Mouse (Mus musculus) gastrocnemius, postnatal 36 days (tissue): ENCODE measurements around the gene Troap. TPM values are rescaled to one million over a fixed set of nuclear protein-coding genes. Genes with fewer than 3 reads are reported as not detected.

ENCODE experiments used
- DNase-seq, 2 experiments: peaks; one replicate each; pipeline ENCODE4 v3.0.0; 2022
- intact Hi-C: fragments of 180-260 bp; cut with DNase I; formaldehyde crosslinking; loops from one replicate; pipeline ENCODE4 v1.15.1; 2025
- long read RNA-seq, 2 experiments: library from polyadenylated mRNA; stranded (forward); transcript quantifications; one replicate each; pipeline ENCODE4 v2.0.0; 2021
- total RNA-seq, 2 experiments: library from RNA; stranded (reverse); gene quantifications; 2 replicates each; pipeline ENCODE4 v1.2.3; 2021

Gene Troap
- total RNA-seq: under 1 TPM; 0.62 to 0.69 TPM
- long read RNA-seq, experiment 1: 0 reads
- long read RNA-seq, experiment 2, partial matches to known transcripts: 0 of 3 reads
- long read RNA-seq, experiment 2, other reads (novel, unspliced or antisense): 3 of 3 reads

DNA sequence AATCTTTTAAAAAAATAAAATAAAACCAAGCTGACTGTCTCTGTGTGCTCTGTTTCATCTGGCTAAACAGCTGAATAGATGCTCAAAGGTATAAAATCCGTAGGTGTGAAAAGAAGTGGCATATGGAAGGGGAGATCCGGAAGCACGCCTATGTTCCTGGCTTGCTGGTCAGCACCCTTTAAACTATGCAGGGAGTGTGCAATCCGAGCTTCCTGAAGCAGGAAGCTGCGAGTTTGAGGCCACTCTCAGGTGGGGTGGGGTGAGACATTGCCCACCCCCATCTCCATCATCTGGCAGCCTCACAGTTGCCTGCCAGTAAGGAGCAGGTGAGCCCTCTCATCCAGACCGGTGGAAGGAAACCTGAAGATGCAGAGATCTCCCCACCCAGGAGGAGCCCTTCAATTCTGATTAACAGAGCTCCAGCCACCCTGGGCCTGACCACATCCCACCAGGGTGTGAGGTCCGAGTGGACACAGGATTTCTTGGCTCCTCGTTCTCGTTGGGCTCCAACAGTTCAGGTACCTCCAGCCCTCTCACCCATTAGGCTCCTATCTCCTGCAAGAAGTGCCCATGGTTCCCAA, at the start of gene Troap:
Gene Troap (plus strand): TSS at position 557 of the 581 bp plus-strand sequence.
- intact Hi-C loops: no loop called here
- DNase-seq: no peak

DNA sequence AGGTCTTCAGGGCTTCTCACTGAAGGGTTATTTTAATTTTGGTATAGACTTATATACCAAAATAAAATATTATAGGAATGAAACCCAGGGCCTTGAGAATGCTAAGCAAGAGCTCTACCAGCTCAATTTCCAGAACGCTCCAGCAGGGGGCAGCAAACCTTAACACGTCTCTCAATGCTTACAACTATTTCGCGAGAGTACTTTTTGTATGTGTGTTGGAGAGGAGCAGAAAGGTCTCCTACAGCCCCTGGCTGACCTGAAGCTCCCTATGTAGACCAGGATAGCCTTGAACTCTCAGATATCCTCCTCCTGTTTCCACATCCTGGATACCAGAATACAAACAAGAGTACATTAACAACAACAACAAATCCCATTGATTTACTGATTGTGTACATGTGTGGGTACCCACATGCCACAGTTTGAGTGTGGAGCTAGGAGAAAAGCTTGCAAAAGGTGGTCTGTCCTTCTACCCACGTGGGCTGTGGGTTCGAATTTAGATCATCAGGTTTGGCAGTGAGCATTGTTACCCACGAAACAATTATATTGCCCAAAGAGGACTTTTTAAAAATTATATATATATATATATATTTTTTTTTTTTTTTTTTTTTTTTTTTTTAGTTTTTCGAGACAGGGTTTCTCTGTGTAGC, 49.6 kb upstream of the Troap start:
- DNase-seq: peak; percentile 64 to 71
- intact Hi-C loops: no loop called here

DNA sequence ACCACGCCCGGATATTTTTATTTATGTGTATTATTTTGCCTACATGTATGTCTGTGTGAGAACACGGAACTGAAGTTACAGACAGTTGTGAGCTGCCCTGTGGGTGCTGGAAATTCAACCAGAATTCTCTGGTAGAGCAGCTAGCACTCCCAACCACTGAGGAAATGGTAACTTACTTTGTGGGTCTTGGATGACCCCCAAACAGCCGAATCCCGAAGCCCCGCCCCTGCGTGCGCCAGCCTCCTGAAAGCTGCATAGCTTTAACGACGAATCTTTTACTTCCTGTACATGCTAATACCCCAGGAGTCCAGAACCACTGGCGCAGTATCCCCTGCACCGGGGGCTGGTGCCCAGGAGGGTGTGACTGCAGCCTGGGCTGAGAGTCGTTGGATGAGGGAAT, 49.0 kb upstream of the Troap start:
- DNase-seq: no peak
- intact Hi-C loops: no loop called here

DNA sequence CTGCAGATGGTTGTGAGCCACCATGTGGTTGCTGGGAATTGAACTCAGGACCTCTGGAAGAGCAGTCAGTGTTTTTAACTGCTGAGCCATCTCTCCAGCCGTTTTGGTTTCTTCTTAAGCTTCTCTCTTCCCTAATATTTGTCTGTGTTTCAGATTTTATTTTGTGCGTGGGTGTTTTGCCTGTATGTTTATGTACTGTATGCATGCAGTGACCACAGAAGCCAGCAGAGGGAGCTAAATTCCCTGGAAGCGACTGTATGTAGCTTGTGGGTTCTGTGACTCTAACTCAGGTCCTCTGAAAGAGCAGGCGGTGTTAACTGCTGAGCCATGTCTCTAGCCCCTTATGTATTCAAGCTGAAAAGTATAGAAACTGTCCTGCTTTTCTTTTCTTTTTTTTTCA, 48.1 kb upstream of the Troap start:
- DNase-seq: no peak
- intact Hi-C loops: no loop called here

DNA sequence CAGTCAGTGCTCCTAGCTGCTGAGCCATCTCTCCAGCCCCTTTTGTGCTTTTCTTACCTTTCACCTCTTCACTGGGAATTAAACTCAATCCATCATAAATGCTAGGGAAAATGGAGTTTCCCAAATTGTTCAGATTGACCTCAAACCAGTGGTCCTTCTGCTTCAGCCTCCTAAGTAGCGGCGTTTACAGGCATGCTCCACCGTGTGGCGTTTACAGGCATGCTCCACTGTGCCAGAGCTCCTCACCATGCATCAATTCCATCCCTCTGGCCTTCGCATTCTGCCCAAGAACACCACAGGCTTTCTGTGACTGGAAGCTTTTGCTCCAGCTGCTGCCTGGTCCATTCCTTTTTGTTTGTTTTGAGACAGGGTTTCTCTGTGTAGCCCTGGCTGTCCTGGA, 47.3 kb upstream of the Troap start:
- intact Hi-C loops: no loop called here
- DNase-seq: no peak

DNA sequence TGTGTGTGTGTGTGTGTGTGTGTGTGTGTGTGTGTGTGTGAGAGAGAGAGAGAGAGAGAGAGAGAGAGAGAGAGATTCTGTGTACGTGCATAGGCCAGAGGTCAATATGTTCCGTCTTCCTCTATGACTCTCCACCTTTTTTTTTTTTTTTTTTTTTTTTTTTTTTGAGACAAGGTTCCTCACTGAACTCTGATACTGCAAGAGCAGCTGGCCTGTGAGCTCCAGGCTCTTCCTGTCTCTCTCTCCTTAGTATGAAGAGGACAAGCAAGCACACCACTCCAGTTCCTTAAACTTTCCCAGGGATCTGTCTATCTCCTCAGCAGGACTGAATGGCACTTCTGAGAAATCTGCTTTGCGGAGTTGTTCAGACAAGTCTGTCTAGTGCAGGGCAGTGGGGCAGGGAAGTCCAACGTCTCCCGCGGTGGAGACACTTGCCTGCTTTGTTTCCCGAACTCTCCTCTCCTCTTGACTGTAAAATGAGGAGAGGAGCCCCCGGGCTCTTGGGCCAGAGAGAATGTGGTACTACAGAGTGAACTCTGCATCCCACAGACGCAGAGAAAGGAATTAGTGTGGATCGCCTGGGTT, 45.4 kb upstream of the Troap start:
- intact Hi-C loops: no loop called here
- no peak for DNase-seq

DNA sequence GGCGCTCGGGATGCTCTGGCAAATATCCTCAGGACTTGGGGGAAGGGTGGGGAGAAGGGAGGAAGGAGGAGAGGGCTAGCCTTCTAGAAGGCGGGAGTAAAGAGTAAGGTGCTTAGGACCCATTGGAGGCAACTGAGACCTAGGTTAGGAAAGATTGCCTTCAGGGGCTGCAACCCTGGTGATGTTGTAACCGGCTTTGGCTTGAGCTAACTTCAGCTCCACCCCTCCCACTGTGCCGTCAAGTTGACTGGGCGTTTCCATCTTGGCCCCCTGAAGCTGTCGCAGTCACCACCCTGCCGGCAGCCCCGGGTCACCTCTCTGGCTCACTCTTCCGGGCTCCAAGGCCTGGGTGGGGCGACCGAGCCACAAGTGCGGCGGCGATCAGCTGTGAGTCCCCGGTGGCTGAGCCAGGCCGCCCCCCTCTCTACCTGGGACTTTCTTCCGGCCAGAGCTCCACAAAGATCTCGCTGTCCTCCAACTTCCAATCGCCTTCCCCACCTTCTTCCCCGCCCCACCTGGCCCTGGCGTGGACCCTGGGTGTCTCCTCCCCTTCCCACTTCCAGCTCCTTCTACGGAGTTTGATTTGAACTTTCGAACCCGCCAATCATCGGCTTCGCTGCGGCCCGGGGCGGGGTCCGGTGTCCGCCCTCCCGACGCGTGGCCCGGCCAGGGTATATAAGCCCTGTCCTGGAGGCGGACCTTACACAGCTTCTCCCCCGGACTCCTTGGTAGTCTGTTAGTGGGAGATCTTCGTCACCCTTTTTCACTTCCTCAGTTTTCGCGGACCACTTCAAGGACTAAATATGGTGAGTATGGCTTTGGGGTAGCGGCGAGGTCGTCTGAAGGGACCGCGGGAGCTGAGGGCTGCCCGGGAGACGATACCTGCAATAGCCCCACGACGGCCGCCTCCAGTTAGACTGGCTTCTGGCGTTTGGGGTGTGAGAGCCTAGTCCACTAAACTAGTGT, 44.5 kb upstream of the Troap start, which contains the start of gene Tuba1c:
Gene Tuba1c (plus strand): TSS at position 273 of the 966 bp plus-strand sequence.
- intact Hi-C loops: no loop called here
- DNase-seq: peak; percentile 86 to 89

DNA sequence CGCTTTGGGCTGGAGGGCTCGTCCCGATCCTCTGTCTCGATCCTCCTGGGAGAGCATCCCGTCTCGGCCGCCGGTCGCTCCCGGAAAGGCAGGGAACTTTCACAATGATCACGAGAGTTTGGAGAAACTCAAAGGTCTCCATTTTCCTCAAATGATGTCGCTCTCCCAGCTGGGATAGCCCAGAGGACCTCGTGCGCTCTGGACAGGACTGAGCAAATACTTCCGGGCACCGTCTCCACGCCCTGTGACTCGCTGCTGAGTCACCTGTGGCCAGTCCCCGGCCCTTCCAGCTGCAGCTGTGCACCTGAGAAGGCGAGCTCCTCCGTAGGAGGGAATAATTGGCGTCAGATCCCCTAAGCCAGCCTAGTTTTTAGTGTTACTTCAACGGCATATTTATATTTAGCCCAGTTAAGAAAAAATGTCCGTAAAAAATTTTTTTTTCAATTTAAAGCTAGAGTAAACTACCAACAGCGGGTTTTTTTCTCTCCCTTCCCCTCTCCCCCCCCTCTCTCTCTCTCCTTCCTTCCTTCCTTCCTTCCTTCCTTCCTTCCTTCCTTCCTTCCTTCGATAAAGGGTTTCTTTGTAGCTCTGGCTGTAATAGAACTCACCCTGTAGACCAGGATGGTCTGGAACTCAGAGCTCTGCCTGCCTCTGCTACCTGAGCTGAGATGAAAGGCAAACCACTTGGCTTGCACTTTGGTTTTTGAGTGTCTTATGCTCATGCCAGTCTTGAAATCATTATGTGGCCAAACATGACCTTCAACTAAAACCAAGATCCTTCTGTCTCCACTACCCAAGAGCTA, 43.6 kb upstream of the Troap start:
- intact Hi-C loops: no loop called here
- DNase-seq: no peak

DNA sequence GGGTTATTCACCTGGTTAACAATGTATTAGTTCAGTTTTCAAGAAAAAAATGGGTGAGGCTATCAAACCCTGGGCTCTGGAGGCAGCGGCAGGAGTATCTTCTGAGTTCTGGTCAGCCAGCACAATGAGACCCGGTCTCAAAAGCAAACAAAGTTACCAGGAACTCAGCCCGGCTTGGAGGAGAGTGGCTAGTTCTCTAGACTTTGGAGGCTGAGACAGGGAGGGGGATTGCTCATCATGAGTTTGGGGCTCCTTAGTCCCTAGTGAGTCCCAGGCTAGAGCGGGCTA, 43.0 kb upstream of the Troap start:
- DNase-seq: no peak
- intact Hi-C loops: no loop called here

- no peak for DNase-seq
- intact Hi-C loops: no loop called here
Measured at GRCm38 (mm10) chr15:99032041-99032725, 42.2 kb upstream of the Troap start.

GRCm38 (mm10) chr15:99032726-99033250, 41.6 kb upstream of the Troap start:
- no peak for DNase-seq
- intact Hi-C loops: no loop called here

- intact Hi-C loops: no loop called here
- no peak for DNase-seq
Measured at GRCm38 (mm10) chr15:99033498-99034270, 40.7 kb upstream of the Troap start.

DNA sequence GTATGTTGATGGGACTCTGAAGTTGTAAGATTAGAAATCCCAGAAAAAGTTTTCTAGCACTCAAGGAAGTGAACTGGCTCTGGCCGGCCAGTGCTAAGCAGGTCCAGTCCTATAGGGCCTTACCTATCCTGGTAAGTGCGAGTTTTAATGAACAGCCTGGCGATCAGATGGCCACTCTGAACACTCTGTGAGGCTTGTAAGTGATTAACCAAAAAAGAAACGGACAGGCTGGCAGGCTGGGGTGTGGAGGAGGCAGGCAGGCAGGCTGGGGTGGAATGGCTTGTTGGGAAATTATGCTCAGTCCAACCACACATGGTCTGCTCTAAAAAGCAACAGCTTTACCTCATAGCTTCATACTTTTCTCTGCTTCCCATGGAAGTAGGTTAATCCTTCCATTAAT, 38.9 kb upstream of the Troap start:
- intact Hi-C loops: no loop called here
- DNase-seq: no peak

GRCm38 (mm10) chr15:99036249-99036905, 38.0 kb upstream of the Troap start:
- DNase-seq: no peak

GRCm38 (mm10) chr15:99038025-99038424, 36.4 kb upstream of the Troap start:
- intact Hi-C loops: no loop called here
- DNase-seq: no peak

More at GRCm38 (mm10) chr15:99036249-99036905, 38.0 kb upstream of the Troap start:
- intact Hi-C loops: no loop called here

GRCm38 (mm10) chr15:99038797-99039196, 35.6 kb upstream of the Troap start:
- DNase-seq: no peak
- intact Hi-C loops: no loop called here

DNA sequence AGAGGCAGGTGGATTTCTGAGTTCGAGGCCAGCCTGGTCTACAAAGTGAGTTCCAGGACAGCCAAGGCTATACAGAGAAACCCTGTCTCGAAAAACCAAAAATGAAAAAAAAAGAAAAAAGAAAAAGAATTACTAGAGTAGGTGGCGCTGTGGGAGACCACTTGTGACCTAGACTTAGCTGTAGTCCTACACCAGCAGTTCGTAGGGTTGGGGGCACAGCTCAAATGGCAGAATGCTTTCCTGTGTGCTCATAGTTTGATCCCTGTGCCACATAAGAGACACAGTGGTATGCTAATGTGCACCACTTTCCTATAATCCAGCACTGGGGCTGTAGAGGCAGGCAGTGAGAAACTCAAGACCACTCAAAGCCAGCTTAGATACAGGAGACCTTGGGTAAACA, 35.1 kb upstream of the Troap start:
- intact Hi-C loops: no loop called here
- DNase-seq: no peak
